ENCODE assay signal across 7 mouse cellular contexts in genomic region chr1:134450986-134451385, GRCm38 (mm10). TPM values are rescaled to one million over a fixed set of nuclear protein-coding genes. Genes with fewer than 3 reads are reported as not detected.
DNase-seq lines count a peak whose midpoint lies in the region; ATAC-seq and TF ChIP-seq lines count a peak whose summit lies in the region.

No protein-coding gene starts in this region.

- TF ChIP-seq POLR2A in liver, adult 2 months (IDR thresholded peaks at IDR 0.05; ENCODE audit: extremely low read depth, insufficient read depth, low read length): no peak

- no peak for TF ChIP-seq EP300 in lung, postnatal 0 days (IDR thresholded peaks at IDR 0.05)

- H3K36me3 ChIP-seq in liver, adult 2 months (ENCODE audit: control insufficient read depth, insufficient read depth, low read length): no peaks in the 10 kb centered on the region
- no peaks in the 10 kb centered on the region for H3K36me3 ChIP-seq in liver, embryonic 12.5 days
- no peaks in the 10 kb centered on the region for H3K36me3 ChIP-seq in lung, postnatal 0 days (ENCODE audit: insufficient read depth, low read length)

- no peak overlapping the region for H3K27ac ChIP-seq in liver, adult 2 months (replicated peaks; ENCODE audit: insufficient read depth, low read depth, low read length)
- no peak overlapping the region for H3K27ac ChIP-seq in liver, embryonic 12.5 days
- no peak overlapping the region for H3K27ac ChIP-seq in lung, postnatal 0 days (ENCODE audit: low read length)

- H3K4me2 ChIP-seq in liver, embryonic 12.5 days: no peak overlapping the region
- H3K4me2 ChIP-seq in lung, postnatal 0 days (replicated peaks; ENCODE audit: low read depth, low read length): no peak overlapping the region

- no peak overlapping the region for H3K9ac ChIP-seq in liver, adult 2 months (ENCODE audit: low read depth, low read length)
- no peak overlapping the region for H3K9ac ChIP-seq in liver, embryonic 12.5 days
- H3K9ac ChIP-seq in lung, postnatal 0 days (replicated peaks; ENCODE audit: low read depth): no peak overlapping the region

- H3K9me3 ChIP-seq in liver, embryonic 12.5 days (replicated peaks): no peaks in the 10 kb centered on the region
- H3K9me3 ChIP-seq in lung, postnatal 0 days (ENCODE audit: low read length): no peaks in the 10 kb centered on the region

- peaks cover 4% of the 10 kb centered on the region; the same call in 1 of the 2 replicates for H3K79me2 ChIP-seq in liver, adult 2 months (ENCODE audit: control insufficient read depth, insufficient read depth, low read length)

- no peaks in the 10 kb centered on the region for H3K27me3 ChIP-seq in liver, adult 2 months (ENCODE audit: control insufficient read depth, insufficient read depth, low read length)
- H3K27me3 ChIP-seq in liver, embryonic 12.5 days (replicated peaks): 0 out of 2 replicates have a peak, but pooled peaks cover 5% of the 10 kb centered on the region
- no peaks in the 10 kb centered on the region for H3K27me3 ChIP-seq in lung, postnatal 0 days (replicated peaks; ENCODE audit: insufficient read depth, low read length)

- peak; percentile 29; the same call in 1 of the 2 replicates for TF ChIP-seq CTCF in liver, adult 2 months (IDR thresholded peaks at IDR 0.05; ENCODE audit: low read depth, low read length)
- TF ChIP-seq CTCF in lung, postnatal 0 days (IDR thresholded peaks at IDR 0.05): peak; percentile 76

- no peak for ATAC-seq in liver, embryonic 12.5 days
- ATAC-seq in inflammation-experienced regulatory T-cells, adult 6 months: peak; percentile 44
- no peak for ATAC-seq in lung, postnatal 0 days

- peaks cover 1% of the 10 kb centered on the region; the same call in 1 of the 2 replicates for H3K4me1 ChIP-seq in liver, adult 2 months (ENCODE audit: control insufficient read depth, insufficient read depth, low read length)
- H3K4me1 ChIP-seq in liver, embryonic 12.5 days: peaks cover 6% of the 10 kb centered on the region
- peaks cover 3% of the 10 kb centered on the region; the same call in 1 of the 2 replicates for H3K4me1 ChIP-seq in lung, postnatal 0 days (ENCODE audit: insufficient read depth, low read depth, low read length)

- WGBS in liver, adult 2 months: 37% methylated on average over 3 of the region's 3 CpGs
- 25% methylated on average over 3 of the region's 3 CpGs for WGBS in liver, embryonic 12.5 days (ENCODE audit: insufficient replicate concordance)
- WGBS in lung, postnatal 0 days: 37% methylated on average over 3 of the region's 3 CpGs

- no peak for DNase-seq in liver, adult 2 months (ENCODE audit: extremely low read depth, low read depth, low spot score)
- peak; percentile 39 for DNase-seq in R1 (ENCODE audit: low read depth, low spot score)
- peak; percentile 21 for DNase-seq in cerebellum, adult 8-10 months
- peak; percentile 52 for DNase-seq in lung, postnatal 0 days (ENCODE audit: low spot score)
- peak; percentile 29 to 60 for DNase-seq in spleen, postnatal 14 days (ENCODE audit: low spot score in 2 of 2)

- H3K4me3 ChIP-seq in liver, adult 2 months (ENCODE audit: insufficient read depth, low read depth, low read length): no peak overlapping the region
- H3K4me3 ChIP-seq in liver, embryonic 12.5 days: no peak overlapping the region
- no peak overlapping the region for H3K4me3 ChIP-seq in lung, postnatal 0 days (ENCODE audit: low read depth, low read length)

RNA-seq across cellular contexts. Expression of gene Klhl12, which starts 4.3 kb away (rescaled TPM):
- total RNA-seq in liver, adult 2 months (2014; rRNA removed): 8.8 and 9.9 TPM in 2 replicates
- polyA plus RNA-seq in liver, adult 2 months (2012; rRNA removed): 4.5 and 5.1 TPM in 2 replicates
- 40.2 and 41.7 TPM in 2 replicates for polyA plus RNA-seq in liver, embryonic 12.5 days (2016; fragmentation: Nextera tagmentation; extraction: Ambion mirVana)
- 10 to 100 TPM in 2 of 3 experiments, 1 to 10 TPM in 1; 8.7 to 15.5 (median 12.7) TPM for polyA plus RNA-seq in inflammation-experienced regulatory T-cells, adult 6 months (2017; shearing (Covaris generic))
- 11.3 and 12.8 TPM in 2 replicates for polyA plus RNA-seq in lung, postnatal 0 days (2015; fragmentation: Nextera tagmentation; extraction: Ambion mirVana)

RNA-seq across cellular contexts. Expression of gene Adipor1, which starts 35.8 kb away (rescaled TPM):
- 71.5 and 81.2 TPM in 2 replicates for total RNA-seq in liver, adult 2 months (2014; rRNA removed)
- 92.7 and 105 TPM in 2 replicates for polyA plus RNA-seq in liver, adult 2 months (2012; rRNA removed)
- 113 and 114 TPM in 2 replicates for polyA plus RNA-seq in liver, embryonic 12.5 days (2016; fragmentation: Nextera tagmentation; extraction: Ambion mirVana)
- polyA plus RNA-seq in inflammation-experienced regulatory T-cells, adult 6 months (2017; shearing (Covaris generic)): 10 to 100 TPM; 25.7 to 45.5 (median 33.0) TPM
- polyA plus RNA-seq in lung, postnatal 0 days (2015; fragmentation: Nextera tagmentation; extraction: Ambion mirVana): 123 and 126 TPM in 2 replicates

RNA-seq across cellular contexts. Expression of gene Rabif, which starts 43.5 kb away (rescaled TPM):
- total RNA-seq in liver, adult 2 months (2014; rRNA removed): 5.9 and 6.9 TPM in 2 replicates
- 9.8 and 10.6 TPM in 2 replicates for polyA plus RNA-seq in liver, adult 2 months (2012; rRNA removed)
- polyA plus RNA-seq in liver, embryonic 12.5 days (2016; fragmentation: Nextera tagmentation; extraction: Ambion mirVana): 23.5 and 24.2 TPM in 2 replicates
- polyA plus RNA-seq in inflammation-experienced regulatory T-cells, adult 6 months (2017; shearing (Covaris generic)): 10 to 100 TPM; 40.2 to 42.7 (median 41.7) TPM
- 28.0 and 29.1 TPM in 2 replicates for polyA plus RNA-seq in lung, postnatal 0 days (2015; fragmentation: Nextera tagmentation; extraction: Ambion mirVana)

RNA-seq across cellular contexts. Expression of gene Cyb5r1, which starts 45.6 kb away (rescaled TPM):
- 4.5 and 4.7 TPM in 2 replicates for total RNA-seq in liver, adult 2 months (2014; rRNA removed)
- 8.3 and 16.3 TPM in 2 replicates for polyA plus RNA-seq in liver, adult 2 months (2012; rRNA removed)
- 23.0 and 24.8 TPM in 2 replicates for polyA plus RNA-seq in liver, embryonic 12.5 days (2016; fragmentation: Nextera tagmentation; extraction: Ambion mirVana)
- 10 to 100 TPM; 15.3 to 29.6 (median 23.0) TPM for polyA plus RNA-seq in inflammation-experienced regulatory T-cells, adult 6 months (2017; shearing (Covaris generic))
- polyA plus RNA-seq in lung, postnatal 0 days (2015; fragmentation: Nextera tagmentation; extraction: Ambion mirVana): 15.3 and 22.2 TPM in 2 replicates
